Mouse (Mus musculus): ENCODE measurements at regions not wholly inside any gene's neighbourhood (a gene's known extent, or its start where the extent isn't known, plus 50 kb on each side); places are given as distances from the start of the nearest gene placed in this dataset.

GRCm38 (mm10) chr9:63896073-63896807 is 125.6 kb downstream of the Smad6 start:
- peak; percentile 75 for ATAC-seq (ENCODE audit: insufficient number of reproducible peaks, low FRiP score)
- WGBS, result 8% methylated on average over 15 of the region's 15 CpGs

GRCm38 (mm10) chr9:63892235-63892971 is 129.5 kb downstream of the Smad6 start:
- H3K27me3 ChIP-seq (replicated peaks), result no peaks in the 10 kb centered on the region
- no peak for ATAC-seq (ENCODE audit: insufficient number of reproducible peaks, low FRiP score)
- H3K4me3 ChIP-seq, result no peak overlapping the region
- peaks cover 48% of the 10 kb centered on the region for H3K4me1 ChIP-seq (replicated peaks)
- no peaks in the 10 kb centered on the region for H3K36me3 ChIP-seq
- H3K9me3 ChIP-seq (replicated peaks), result no peaks in the 10 kb centered on the region
- H3K27ac ChIP-seq (ENCODE audit: poor library complexity, severe bottlenecking), result no peak overlapping the region
- no peak overlapping the region for H3K9ac ChIP-seq
- WGBS, result 76% methylated on average over 17 of the region's 17 CpGs
- H3K4me2 ChIP-seq, result no peak overlapping the region

More at GRCm38 (mm10) chr9:63896073-63896807, 125.6 kb downstream of the Smad6 start:
- Histone ChIP-seq H3K36me3 (no peaks in the 10 kb centered on the region), H3K27me3 (replicated peaks) (no peaks in the 10 kb centered on the region), H3K4me2 (peak overlapping the region; percentile 39), H3K9ac (no peak overlapping the region), H3K4me1 (replicated peaks) (peaks cover 32% of the 10 kb centered on the region), H3K27ac (ENCODE audit: poor library complexity, severe bottlenecking) (peak overlapping the region; percentile 93), H3K9me3 (replicated peaks) (0 out of 2 replicates have a peak, but pooled peaks cover 1% of the 10 kb centered on the region), H3K4me3 (no peak overlapping the region)

DNA sequence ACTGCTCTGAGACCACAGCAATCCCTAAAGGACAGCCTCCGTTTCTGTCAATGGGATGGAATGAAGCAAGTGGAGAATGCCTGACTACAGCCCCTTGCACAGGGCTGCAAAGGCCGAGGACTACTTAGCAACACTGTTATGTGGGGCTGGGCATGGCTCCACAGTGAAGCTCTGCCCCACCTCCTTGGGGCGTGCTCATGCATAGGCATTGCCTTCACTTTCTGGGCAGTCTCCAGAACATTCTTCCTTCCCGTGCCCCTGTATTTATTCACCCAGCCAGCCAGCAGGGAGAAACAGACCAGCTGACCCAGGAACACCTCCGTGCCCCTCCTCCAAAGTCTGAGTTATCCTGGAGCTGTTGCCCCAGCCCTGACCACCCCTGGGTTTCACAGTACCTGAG is 131.1 kb downstream of the Smad6 start:
- no peaks in the 10 kb centered on the region for H3K36me3 ChIP-seq
- H3K4me1 ChIP-seq (replicated peaks), result peaks cover 31% of the 10 kb centered on the region
- H3K4me3 ChIP-seq, result no peak overlapping the region
- WGBS, result 63% methylated on average over 5 of the region's 5 CpGs
- no peaks in the 10 kb centered on the region for H3K27me3 ChIP-seq (replicated peaks)
- H3K9ac ChIP-seq, result no peak overlapping the region
- no peak overlapping the region for H3K27ac ChIP-seq (ENCODE audit: poor library complexity, severe bottlenecking)
- H3K4me2 ChIP-seq, result no peak overlapping the region
- ATAC-seq (ENCODE audit: insufficient number of reproducible peaks, low FRiP score), result 0 out of 2 replicates have a peak, but pooled peaks have one; percentile 10
- H3K9me3 ChIP-seq (replicated peaks), result no peaks in the 10 kb centered on the region

- 71% methylated on average over 6 of the region's 6 CpGs for WGBS
- H3K27me3 ChIP-seq (replicated peaks), result no peaks in the 10 kb centered on the region
Observed at GRCm38 (mm10) chr9:63889570-63889969, 131.8 kb upstream of the Smad3 start.

GRCm38 (mm10) chr9:63884971-63885370 is 127.2 kb upstream of the Smad3 start:
- no peak overlapping the region for H3K27ac ChIP-seq (ENCODE audit: poor library complexity, severe bottlenecking)
- H3K9me3 ChIP-seq (replicated peaks), result no peaks in the 10 kb centered on the region
- ATAC-seq (ENCODE audit: insufficient number of reproducible peaks, low FRiP score), result no peak
- WGBS, result 75% methylated on average over 2 of the region's 2 CpGs
- no peak overlapping the region for H3K4me3 ChIP-seq
- no peak overlapping the region for H3K9ac ChIP-seq
- H3K27me3 ChIP-seq (replicated peaks), result no peaks in the 10 kb centered on the region
- no peaks in the 10 kb centered on the region for H3K36me3 ChIP-seq
- H3K4me2 ChIP-seq, result no peak overlapping the region
- peaks cover 25% of the 10 kb centered on the region for H3K4me1 ChIP-seq (replicated peaks)

More at GRCm38 (mm10) chr9:63889570-63889969, 131.8 kb upstream of the Smad3 start:
- H3K4me1 ChIP-seq (replicated peaks), result peaks cover 24% of the 10 kb centered on the region
- no peaks in the 10 kb centered on the region for H3K9me3 ChIP-seq (replicated peaks)
- H3K36me3 ChIP-seq, result no peaks in the 10 kb centered on the region
- ATAC-seq (ENCODE audit: insufficient number of reproducible peaks, low FRiP score), result no peak
- H3K4me2 ChIP-seq, result no peak overlapping the region
- no peak overlapping the region for H3K4me3 ChIP-seq
- no peak overlapping the region for H3K27ac ChIP-seq (ENCODE audit: poor library complexity, severe bottlenecking)
- no peak overlapping the region for H3K9ac ChIP-seq

- H3K9ac ChIP-seq, result no peak overlapping the region
- WGBS, result 68% methylated on average over 6 of the region's 6 CpGs
- no peak for ATAC-seq (ENCODE audit: insufficient number of reproducible peaks, low FRiP score)
Observed at GRCm38 (mm10) chr9:63883738-63884520, 126.1 kb upstream of the Smad3 start.

DNA sequence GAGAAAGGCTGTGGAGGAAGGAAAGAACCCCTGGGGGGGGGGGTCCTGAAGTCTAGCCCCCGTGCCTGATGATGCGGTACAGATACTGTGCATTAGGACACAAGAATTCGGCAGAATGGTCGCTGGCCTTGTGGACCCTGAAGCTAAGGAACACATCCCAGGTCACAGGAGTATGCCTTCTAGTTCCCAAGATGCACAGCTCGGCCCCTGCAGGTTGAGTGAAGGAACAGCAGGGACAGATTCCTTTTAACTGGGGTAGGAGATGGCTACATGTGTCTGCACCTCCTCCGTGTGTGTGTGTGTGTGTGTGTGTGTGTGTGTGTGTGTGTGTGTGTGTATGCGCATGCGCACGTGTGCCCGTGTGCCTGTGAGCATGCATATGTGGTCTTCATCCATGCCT is 123.9 kb upstream of the Smad3 start:
- H3K36me3 ChIP-seq, result no peaks in the 10 kb centered on the region
- H3K27me3 ChIP-seq (replicated peaks), result no peaks in the 10 kb centered on the region
- H3K4me3 ChIP-seq, result no peak overlapping the region
- no peaks in the 10 kb centered on the region for H3K9me3 ChIP-seq (replicated peaks)
- no peak for ATAC-seq (ENCODE audit: insufficient number of reproducible peaks, low FRiP score)
- WGBS, result 84% methylated on average over 10 of the region's 10 CpGs
- no peak overlapping the region for H3K4me2 ChIP-seq
- H3K4me1 ChIP-seq (replicated peaks), result peaks cover 34% of the 10 kb centered on the region
- H3K9ac ChIP-seq, result no peak overlapping the region
- H3K27ac ChIP-seq (ENCODE audit: poor library complexity, severe bottlenecking), result no peak overlapping the region

More at GRCm38 (mm10) chr9:63883738-63884520, 126.1 kb upstream of the Smad3 start:
- no peaks in the 10 kb centered on the region for H3K9me3 ChIP-seq (replicated peaks)
- no peaks in the 10 kb centered on the region for H3K27me3 ChIP-seq (replicated peaks)
- peaks cover 24% of the 10 kb centered on the region for H3K4me1 ChIP-seq (replicated peaks)
- H3K4me2 ChIP-seq, result no peak overlapping the region
- H3K27ac ChIP-seq (ENCODE audit: poor library complexity, severe bottlenecking), result no peak overlapping the region
- no peak overlapping the region for H3K4me3 ChIP-seq
- no peaks in the 10 kb centered on the region for H3K36me3 ChIP-seq

DNA sequence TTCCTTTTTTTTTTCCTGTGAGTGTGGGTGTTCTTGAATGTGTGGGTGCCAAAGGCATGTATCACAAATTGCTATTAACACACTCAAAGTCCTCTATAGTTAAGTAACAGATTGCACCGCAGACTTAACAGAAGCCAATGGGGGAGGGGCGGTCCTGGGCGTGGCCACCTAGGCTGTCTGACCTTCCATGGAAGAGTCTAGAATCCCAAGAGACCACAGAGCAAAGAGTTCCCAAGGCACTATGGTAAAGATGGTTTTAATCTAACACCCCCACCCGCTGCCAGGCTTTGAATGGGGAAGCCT is 123.4 kb upstream of the Smad3 start:
- Histone ChIP-seq H3K9me3 (replicated peaks) (no peaks in the 10 kb centered on the region), H3K36me3 (no peaks in the 10 kb centered on the region), H3K9ac (no peak overlapping the region), H3K4me1 (replicated peaks) (peaks cover 39% of the 10 kb centered on the region), H3K4me3 (no peak overlapping the region), H3K27me3 (replicated peaks) (no peaks in the 10 kb centered on the region), H3K27ac (ENCODE audit: poor library complexity, severe bottlenecking) (no peak overlapping the region), H3K4me2 (no peak overlapping the region)
- ATAC-seq (ENCODE audit: insufficient number of reproducible peaks, low FRiP score), result no peak
- WGBS, result 57% methylated on average over 4 of the region's 4 CpGs

DNA sequence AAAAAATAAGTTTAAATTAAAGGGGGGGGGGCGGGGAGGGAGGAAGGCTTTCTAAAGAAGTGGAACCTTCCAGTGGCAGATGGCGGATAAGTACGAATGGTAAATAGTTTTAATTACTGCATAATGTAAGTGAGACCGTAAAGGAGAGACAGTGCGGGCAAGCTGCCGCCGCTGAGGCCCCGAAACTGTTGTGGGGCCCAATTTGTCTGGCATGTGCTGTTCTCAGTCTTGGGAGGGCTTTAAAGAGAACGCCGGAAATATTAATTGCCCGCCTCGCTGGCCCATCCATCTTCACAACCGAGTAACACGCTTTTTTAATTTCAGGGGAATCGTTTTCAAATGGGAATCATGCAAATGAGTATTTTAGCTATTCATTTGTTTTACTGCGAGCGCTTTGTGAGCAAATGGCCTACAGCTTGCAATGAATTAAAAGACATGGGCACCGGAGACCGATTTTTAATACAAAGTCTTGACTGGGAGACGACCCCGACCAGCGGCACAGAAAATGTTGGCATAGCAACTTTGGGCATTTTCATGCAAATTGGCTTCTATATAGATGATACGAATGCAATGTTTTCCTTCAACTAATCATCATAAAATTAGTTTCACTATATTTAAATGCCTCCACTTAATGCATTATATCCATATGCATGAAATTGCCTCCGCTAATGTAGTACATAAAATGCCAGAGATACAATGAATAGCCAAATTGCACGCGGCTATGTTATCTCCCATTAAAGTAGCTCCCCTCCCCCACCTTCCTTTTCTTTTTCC is 122.9 kb upstream of the Smad3 start:
- ATAC-seq (ENCODE audit: insufficient number of reproducible peaks, low FRiP score), result no peak
- Histone ChIP-seq H3K27me3 (replicated peaks) (no peaks in the 10 kb centered on the region), H3K9ac (no peak overlapping the region), H3K4me2 (peak overlapping the region; percentile 51), H3K4me3 (no peak overlapping the region), H3K36me3 (no peaks in the 10 kb centered on the region), H3K9me3 (replicated peaks) (no peaks in the 10 kb centered on the region), H3K27ac (ENCODE audit: poor library complexity, severe bottlenecking) (no peak overlapping the region), H3K4me1 (replicated peaks) (peaks cover 41% of the 10 kb centered on the region)
- 32% methylated on average over 26 of the region's 26 CpGs for WGBS

DNA sequence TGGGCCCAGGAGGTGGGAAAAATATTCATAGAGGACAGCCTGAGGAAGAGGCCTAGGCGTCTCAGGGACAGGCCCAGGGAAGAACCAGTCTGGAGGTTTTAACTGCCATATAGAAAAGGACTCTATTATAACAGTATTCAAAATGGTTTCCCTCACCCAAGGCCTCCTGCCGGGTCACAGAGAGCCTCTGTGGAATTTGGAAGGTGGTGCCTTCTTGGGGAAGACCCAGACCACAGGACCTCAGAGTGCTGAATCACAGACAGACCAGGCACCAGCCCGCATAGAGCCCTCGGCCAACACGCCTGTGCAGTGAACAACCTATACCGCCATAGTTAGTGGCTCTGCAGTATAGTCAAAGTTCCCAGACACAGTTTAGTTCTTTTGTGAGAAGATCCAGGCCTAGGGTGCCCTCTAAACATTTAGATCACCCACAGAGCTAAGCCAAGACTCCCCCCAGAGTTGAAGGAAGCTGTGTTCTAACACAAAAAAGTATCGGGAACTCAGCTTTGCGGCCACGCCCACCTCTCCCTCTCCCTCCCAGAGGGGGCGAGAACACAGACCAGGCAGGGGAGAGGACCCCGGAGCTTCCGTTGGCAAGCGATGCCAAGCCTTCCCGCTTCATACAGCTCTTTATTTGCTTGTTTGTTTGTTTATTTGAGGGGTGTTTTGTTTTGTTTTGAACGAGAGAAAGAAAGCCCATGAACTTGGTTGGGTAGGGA is 122.1 kb upstream of the Smad3 start:
- Histone ChIP-seq H3K4me1 (replicated peaks) (peaks cover 39% of the 10 kb centered on the region), H3K36me3 (no peaks in the 10 kb centered on the region), H3K4me2 (peak overlapping the region; percentile 51), H3K27ac (ENCODE audit: poor library complexity, severe bottlenecking) (0 out of 2 replicates have a peak overlapping the region, but pooled peaks have one; percentile 12), H3K27me3 (replicated peaks) (no peaks in the 10 kb centered on the region), H3K9me3 (replicated peaks) (no peaks in the 10 kb centered on the region), H3K4me3 (no peak overlapping the region), H3K9ac (no peak overlapping the region)
- WGBS, result 24% methylated on average over 15 of the region's 15 CpGs
- no peak for ATAC-seq (ENCODE audit: insufficient number of reproducible peaks, low FRiP score)
